8 mouse cellular contexts compared by ENCODE assay signal in genomic region chr2:84716423-84717355, GRCm38 (mm10). TPM values are rescaled to one million over a fixed set of nuclear protein-coding genes. Genes with fewer than 3 reads are reported as not detected.
DNase-seq lines count a peak whose midpoint lies in the region; ATAC-seq lines count a peak whose summit lies in the region.

No protein-coding gene starts in this region.

- H3K9me3 ChIP-seq in lung, embryonic 15.5 days = no peaks in the 10 kb centered on the region
- H3K9me3 ChIP-seq in embryonic facial prominence, embryonic 11.5 days (replicated peaks; ENCODE audit: control insufficient read depth, low read length) = no peaks in the 10 kb centered on the region
- H3K9me3 ChIP-seq in neural tube, embryonic 12.5 days = no peaks in the 10 kb centered on the region

- peak overlapping the region; percentile 76 for H3K9ac ChIP-seq in lung, embryonic 15.5 days
- peak overlapping the region; percentile 89 for H3K9ac ChIP-seq in embryonic facial prominence, embryonic 11.5 days (replicated peaks; ENCODE audit: low read length)
- H3K9ac ChIP-seq in neural tube, embryonic 12.5 days = peak overlapping the region; percentile 67

- H3K4me2 ChIP-seq in lung, embryonic 15.5 days = peak overlapping the region; percentile 73
- H3K4me2 ChIP-seq in embryonic facial prominence, embryonic 11.5 days (ENCODE audit: low read depth, low read length) = peak overlapping the region; percentile 76
- H3K4me2 ChIP-seq in neural tube, embryonic 12.5 days (replicated peaks) = peak overlapping the region; percentile 84

- 24% methylated on average over 9 of the region's 9 CpGs for WGBS in lung, embryonic 15.5 days
- 36% methylated on average over 9 of the region's 9 CpGs for WGBS in embryonic facial prominence, embryonic 11.5 days
- 41% methylated on average over 9 of the region's 9 CpGs for WGBS in neural tube, embryonic 12.5 days

- no peak for ATAC-seq in lung, embryonic 15.5 days (ENCODE audit: borderline replicate concordance, extremely low read depth, low FRiP score, low TSS enrichment)
- no peak for ATAC-seq in embryonic facial prominence, embryonic 11.5 days (replicated peaks; ENCODE audit: insufficient number of reproducible peaks, low FRiP score, low TSS enrichment, low read depth)
- ATAC-seq in neural tube, embryonic 12.5 days (ENCODE audit: low FRiP score, low read depth) = no peak

- DNase-seq in lung, adult 18-20 months = no peak
- no peak for DNase-seq in embryonic facial prominence, embryonic 11.5 days (ENCODE audit: low spot score)
- DNase-seq in induced T-regulatory cell, adult 2 months (ENCODE audit: low read depth) = peak; percentile 23
- no peak for DNase-seq in layer of hippocampus, adult 8-10 months (ENCODE audit: low spot score in 2 of 2)
- no peak for DNase-seq in ovary, postnatal 36 days (ENCODE audit: low spot score)
- no peak for DNase-seq in layer of hippocampus, adult 18-20 months (ENCODE audit: low spot score in 2 of 2)

- H3K4me3 ChIP-seq in lung, embryonic 15.5 days = peak overlapping the region; percentile 94
- peak overlapping the region; percentile 85 for H3K4me3 ChIP-seq in embryonic facial prominence, embryonic 11.5 days (ENCODE audit: low read depth, low read length)
- H3K4me3 ChIP-seq in neural tube, embryonic 12.5 days = peak overlapping the region; percentile 89

- peaks cover 7% of the 10 kb centered on the region; the same call in 1 of the 2 replicates for H3K36me3 ChIP-seq in lung, embryonic 15.5 days
- no peaks in the 10 kb centered on the region for H3K36me3 ChIP-seq in embryonic facial prominence, embryonic 11.5 days (replicated peaks; ENCODE audit: control insufficient read depth, insufficient read depth, low read depth, low read length)
- 0 out of 2 replicates have a peak, but pooled peaks cover 3% of the 10 kb centered on the region for H3K36me3 ChIP-seq in neural tube, embryonic 12.5 days

- no peaks in the 10 kb centered on the region for H3K27me3 ChIP-seq in lung, embryonic 15.5 days
- no peaks in the 10 kb centered on the region for H3K27me3 ChIP-seq in embryonic facial prominence, embryonic 11.5 days (ENCODE audit: control insufficient read depth, insufficient read depth, low read length)
- H3K27me3 ChIP-seq in neural tube, embryonic 12.5 days (replicated peaks) = no peaks in the 10 kb centered on the region

- H3K4me1 ChIP-seq in lung, embryonic 15.5 days = peaks cover 13% of the 10 kb centered on the region
- H3K4me1 ChIP-seq in embryonic facial prominence, embryonic 11.5 days (ENCODE audit: control insufficient read depth, insufficient read depth, low read length) = no peaks in the 10 kb centered on the region
- peaks cover 13% of the 10 kb centered on the region for H3K4me1 ChIP-seq in neural tube, embryonic 12.5 days

- peak overlapping the region; percentile 97 for H3K27ac ChIP-seq in lung, embryonic 15.5 days
- peak overlapping the region; percentile 75; the same call in 1 of the 2 replicates for H3K27ac ChIP-seq in embryonic facial prominence, embryonic 11.5 days (replicated peaks; ENCODE audit: low read depth, low read length)
- H3K27ac ChIP-seq in neural tube, embryonic 12.5 days = 0 out of 2 replicates have a peak overlapping the region, but pooled peaks have one; percentile 46

RNA-seq across cellular contexts. Expression of gene Zdhhc5, which starts 1.7 kb away (rescaled TPM):
- 24.5 and 24.9 TPM in 2 replicates for polyA plus RNA-seq in lung, embryonic 15.5 days (2015; fragmentation: Nextera tagmentation; extraction: Ambion mirVana)
- 25.4 and 25.5 TPM in 2 replicates for polyA plus RNA-seq in embryonic facial prominence, embryonic 11.5 days (2014; fragmentation: Nextera tagmentation; extraction: Ambion mirVana)
- polyA plus RNA-seq in neural tube, embryonic 12.5 days (2016; fragmentation: Nextera tagmentation; extraction: Ambion mirVana) = 24.3 and 27.1 TPM in 2 replicates
- 10 to 100 TPM; 34.5 to 41.7 (median 36.3) TPM for total RNA-seq in layer of hippocampus, adult 8-10 months (2022)
- total RNA-seq in layer of hippocampus, adult 18-20 months (2021) = 10 to 100 TPM; 36.3 to 39.1 TPM

RNA-seq across cellular contexts. Expression of gene Clp1, which starts 10.5 kb away (rescaled TPM):
- polyA plus RNA-seq in lung, embryonic 15.5 days (2015; fragmentation: Nextera tagmentation; extraction: Ambion mirVana) = 27.1 and 29.3 TPM in 2 replicates
- polyA plus RNA-seq in embryonic facial prominence, embryonic 11.5 days (2014; fragmentation: Nextera tagmentation; extraction: Ambion mirVana) = 58.5 and 61.1 TPM in 2 replicates
- polyA plus RNA-seq in neural tube, embryonic 12.5 days (2016; fragmentation: Nextera tagmentation; extraction: Ambion mirVana) = 36.4 and 37.1 TPM in 2 replicates
- 10 to 100 TPM in 1 of 4 experiments, 1 to 10 TPM in 3; 7.4 to 10.4 (median 8.5) TPM for total RNA-seq in layer of hippocampus, adult 8-10 months (2022)
- 10 to 100 TPM; 10.7 to 11.7 TPM for total RNA-seq in layer of hippocampus, adult 18-20 months (2021)

RNA-seq across cellular contexts. Expression of gene Ypel4, which starts 17.2 kb away (rescaled TPM):
- 6.3 and 6.6 TPM in 2 replicates for polyA plus RNA-seq in lung, embryonic 15.5 days (2015; fragmentation: Nextera tagmentation; extraction: Ambion mirVana)
- 6.2 and 6.6 TPM in 2 replicates for polyA plus RNA-seq in embryonic facial prominence, embryonic 11.5 days (2014; fragmentation: Nextera tagmentation; extraction: Ambion mirVana)
- 20.5 and 21.4 TPM in 2 replicates for polyA plus RNA-seq in neural tube, embryonic 12.5 days (2016; fragmentation: Nextera tagmentation; extraction: Ambion mirVana)
- 100 to 1,000 TPM in 1 of 4 experiments, 10 to 100 TPM in 3; 68.7 to 105 (median 85.1) TPM for total RNA-seq in layer of hippocampus, adult 8-10 months (2022)
- total RNA-seq in layer of hippocampus, adult 18-20 months (2021) = 10 to 100 TPM; 81.2 to 84.9 TPM

RNA-seq across cellular contexts. Expression of gene Gm19426, which starts 26.8 kb away (rescaled TPM):
- 7.3 and 9.8 TPM in 2 replicates for polyA plus RNA-seq in lung, embryonic 15.5 days (2015; fragmentation: Nextera tagmentation; extraction: Ambion mirVana)
- polyA plus RNA-seq in embryonic facial prominence, embryonic 11.5 days (2014; fragmentation: Nextera tagmentation; extraction: Ambion mirVana) = 5.9 and 6.4 TPM in 2 replicates
- polyA plus RNA-seq in neural tube, embryonic 12.5 days (2016; fragmentation: Nextera tagmentation; extraction: Ambion mirVana) = 7.8 and 9.0 TPM in 2 replicates
- total RNA-seq in layer of hippocampus, adult 8-10 months (2022) = 1 to 10 TPM; 1.9 to 4.2 (median 2.5) TPM
- 1 to 10 TPM; 1.9 to 2.5 TPM for total RNA-seq in layer of hippocampus, adult 18-20 months (2021)

RNA-seq across cellular contexts. Expression of gene Tmx2, which starts 37.7 kb away (rescaled TPM):
- polyA plus RNA-seq in lung, embryonic 15.5 days (2015; fragmentation: Nextera tagmentation; extraction: Ambion mirVana) = 118 and 121 TPM in 2 replicates
- 150 and 152 TPM in 2 replicates for polyA plus RNA-seq in embryonic facial prominence, embryonic 11.5 days (2014; fragmentation: Nextera tagmentation; extraction: Ambion mirVana)
- 196 and 197 TPM in 2 replicates for polyA plus RNA-seq in neural tube, embryonic 12.5 days (2016; fragmentation: Nextera tagmentation; extraction: Ambion mirVana)
- 100 to 1,000 TPM; 221 to 271 (median 233) TPM for total RNA-seq in layer of hippocampus, adult 8-10 months (2022)
- 100 to 1,000 TPM; 232 to 252 TPM for total RNA-seq in layer of hippocampus, adult 18-20 months (2021)

Comparison
In these comparisons a context has a peak if more than half of its experiments do, and no peak if none do; other contexts are left out.
1. H3K27ac ChIP-seq: peak in every context shown above with its lines; median percentile 97 in lung, embryonic 15.5 days; 75 in embryonic facial prominence, embryonic 11.5 days; 46 in neural tube, embryonic 12.5 days.